Mouse (Mus musculus) kidney, postnatal 36 days (tissue): ENCODE results near the gene Nrbf2.
A peak's percentile ranks its signal among the peaks of the same experiment; 100 is the strongest.

ENCODE experiments used
- DNase-seq, 2 experiments: peaks; one replicate each; pipeline ENCODE4 v3.0.0; 2021 to 2022; ENCODE audit warnings: mixed read lengths in 2 of 2

Gene Nrbf2

GRCm38 (mm10) chr10:67291087-67291486, 6.0 kb upstream of the Nrbf2 start:
- DNase-seq: peak in 1 of 2 experiments; percentile 11

DNA sequence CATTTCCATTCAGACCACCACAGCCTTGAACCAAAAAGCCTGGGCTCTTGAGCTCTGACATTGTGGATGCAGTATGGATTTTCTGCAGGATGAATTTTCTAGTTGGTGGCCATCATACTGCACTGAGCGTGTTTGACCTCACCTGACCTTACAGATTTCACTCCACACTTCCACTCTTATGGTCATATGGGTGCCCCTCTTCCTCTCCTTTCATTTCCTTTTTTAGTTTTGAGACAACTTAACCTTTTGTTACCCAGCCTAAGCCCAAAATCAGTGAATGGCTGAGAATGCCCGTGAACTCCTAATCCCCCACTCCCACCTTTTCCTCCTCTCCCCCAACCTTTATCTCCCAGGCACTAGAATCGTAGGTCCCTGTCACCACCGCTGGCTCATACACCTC, 5.5 kb upstream of the Nrbf2 start:
- DNase-seq: no peak

DNA sequence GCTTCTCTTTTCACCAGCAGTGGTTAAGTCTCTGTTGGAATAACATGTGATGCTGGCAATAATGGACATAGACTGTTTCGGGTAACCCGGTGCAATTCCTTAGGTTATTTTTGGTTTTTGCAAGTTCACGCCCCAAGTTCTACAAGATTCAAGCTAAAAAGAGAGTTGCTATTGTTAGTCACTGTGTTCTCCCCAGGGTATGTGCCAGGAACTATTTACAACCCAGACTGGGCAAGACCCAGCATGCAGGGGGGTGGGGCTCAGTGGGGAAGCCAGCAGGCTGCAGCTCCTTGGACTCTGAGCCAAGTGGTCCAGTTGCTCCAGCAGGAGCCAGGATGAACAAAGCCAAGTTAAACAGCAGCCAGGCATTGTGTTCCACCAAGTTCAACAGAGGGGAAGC, 2.8 kb upstream of the Nrbf2 start:
- peak; percentile 94 to 97 for DNase-seq

DNA sequence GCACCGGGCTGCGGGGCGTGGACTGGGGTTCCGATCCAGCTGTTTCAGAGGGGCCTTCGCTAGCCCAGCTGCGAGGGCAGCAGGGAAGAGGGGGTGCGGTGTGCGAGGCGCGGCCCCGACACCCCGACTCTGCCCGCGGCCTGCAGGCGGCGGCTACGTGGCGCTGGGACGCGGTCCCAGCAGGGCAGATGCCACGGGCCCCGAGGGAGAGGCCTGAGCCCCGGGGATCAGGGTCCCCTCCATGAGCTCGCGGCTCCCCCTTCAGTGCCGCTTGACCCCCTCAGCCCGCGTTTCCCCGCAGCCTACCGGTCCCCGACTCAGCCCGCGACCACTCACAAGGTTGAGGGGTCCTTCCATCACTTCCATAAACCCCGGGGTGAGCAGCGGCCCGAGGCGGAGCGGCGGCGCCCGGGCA, 337 bp downstream of the Nrbf2 start:
- peak in 1 of 2 experiments; percentile 45 for DNase-seq

GRCm38 (mm10) chr10:67284311-67284710, 794 bp downstream of the Nrbf2 start:
- DNase-seq: peak; percentile 63 to 78

- DNase-seq: peak; percentile 35 to 39
These were observed 1.6 kb downstream of the Nrbf2 start for GRCm38 (mm10) chr10:67283516-67283915.

- no peak for DNase-seq
These were observed 2.6 kb downstream of the Nrbf2 start for GRCm38 (mm10) chr10:67282531-67282930.

DNA sequence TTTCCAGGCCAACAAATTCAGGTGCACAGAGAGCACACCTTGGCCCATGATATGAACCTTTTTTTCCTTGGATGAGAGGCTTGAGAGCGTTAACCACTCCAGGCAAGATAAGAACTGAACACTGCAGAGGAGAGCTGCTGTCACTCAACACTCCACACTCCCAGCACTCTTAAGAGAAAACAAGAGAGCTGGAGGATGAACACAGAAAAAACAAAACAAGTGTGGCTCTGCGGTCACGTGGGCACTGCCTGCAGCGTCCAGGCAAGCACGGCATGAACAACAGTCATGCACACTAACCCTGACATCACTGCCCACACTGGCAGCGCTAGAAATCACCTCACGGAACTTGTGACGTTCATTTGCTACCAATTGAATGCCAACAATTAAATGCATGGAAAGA, 3.3 kb downstream of the Nrbf2 start:
- DNase-seq: peak; percentile 48 to 59

DNA sequence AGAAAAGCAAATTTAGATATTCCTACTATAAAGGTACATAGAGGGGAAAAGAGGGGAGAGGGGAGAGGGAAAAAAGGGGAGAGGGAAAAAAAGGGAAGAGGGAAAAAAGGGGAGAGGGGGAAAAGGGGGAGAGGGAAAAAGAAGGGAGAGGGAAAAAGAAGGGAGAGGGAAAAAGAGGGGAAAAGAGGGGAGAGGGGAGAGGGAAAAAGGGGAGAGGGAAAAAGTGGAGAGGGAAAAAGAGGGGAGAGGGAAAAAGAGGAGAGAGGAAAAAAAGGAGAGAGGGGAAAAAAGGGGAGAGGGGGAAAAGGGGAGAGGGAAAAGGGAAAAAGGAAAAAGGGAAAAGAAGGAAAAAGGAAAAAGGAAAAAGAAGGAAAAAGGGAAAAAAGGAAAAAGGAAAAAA, 9.2 kb downstream of the Nrbf2 start:
- DNase-seq: no peak

DNA sequence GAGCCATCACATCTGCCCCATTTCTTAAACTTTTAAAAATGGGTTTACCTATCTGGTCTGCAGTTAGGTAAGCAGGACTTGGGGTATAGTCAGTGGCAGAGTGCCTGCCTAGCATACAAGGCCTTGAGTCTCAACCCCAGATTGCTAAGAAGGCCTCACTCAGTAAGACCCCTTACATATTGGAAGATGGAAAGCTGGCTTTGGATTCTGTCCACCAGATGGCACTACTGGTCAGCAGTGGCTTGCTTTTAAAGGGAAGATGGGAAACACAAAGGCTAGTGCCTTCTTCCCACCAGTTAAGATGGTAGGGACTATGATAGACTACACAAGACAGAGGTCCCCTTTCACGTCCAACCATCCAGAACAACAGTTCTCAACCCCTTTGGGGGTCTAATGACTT, 20.3 kb downstream of the Nrbf2 start:
- DNase-seq: peak; percentile 50 to 83

- DNase-seq: no peak
These were observed 32.0 kb downstream of the Nrbf2 start for GRCm38 (mm10) chr10:67253115-67253514.

DNA sequence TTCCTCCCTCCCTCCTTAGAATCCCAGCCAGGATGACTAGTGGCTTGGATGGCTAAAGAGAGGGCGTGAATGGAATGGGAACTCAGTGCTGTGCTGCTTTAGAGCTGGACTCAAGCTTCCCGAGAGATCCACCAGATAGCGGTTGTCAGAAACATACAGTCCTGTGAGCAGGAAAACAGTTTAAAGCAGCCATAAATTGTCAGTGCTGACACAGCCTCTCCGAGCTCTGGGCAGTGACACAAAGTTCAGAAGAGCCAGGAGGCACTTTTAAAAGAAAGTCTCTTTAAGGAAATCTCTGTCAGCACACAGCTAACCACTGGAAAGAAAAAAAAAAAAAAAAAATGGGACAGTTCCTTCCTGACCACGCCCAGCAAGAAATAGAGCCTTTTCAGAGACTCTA, 32.8 kb downstream of the Nrbf2 start:
- DNase-seq: peak; percentile 19 to 48

- DNase-seq: no peak
These were observed 34.3 kb downstream of the Nrbf2 start for GRCm38 (mm10) chr10:67250846-67251245.

- no peak for DNase-seq
These were observed 35.6 kb downstream of the Nrbf2 start for GRCm38 (mm10) chr10:67249486-67249885.

DNA sequence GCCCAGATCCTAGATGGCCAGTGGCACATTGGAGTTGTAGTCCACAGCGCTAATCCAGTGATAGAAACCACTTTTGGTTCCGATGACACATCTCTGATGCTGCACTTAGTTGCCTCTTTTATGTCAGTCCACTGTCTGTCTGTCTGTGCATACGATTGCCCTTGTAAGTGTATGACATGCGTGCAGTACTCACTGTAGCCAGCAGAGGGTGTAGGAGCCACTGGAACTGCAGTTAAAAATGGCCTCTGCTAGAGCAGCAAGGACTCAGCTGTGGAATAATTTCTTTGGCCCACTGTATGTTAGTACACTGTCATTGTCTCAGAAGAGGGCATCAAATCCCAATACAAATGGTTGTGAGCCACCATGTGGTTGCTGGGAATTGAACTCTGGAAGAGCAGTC, 38.0 kb downstream of the Nrbf2 start:
- peak; percentile 44 to 79 for DNase-seq

DNA sequence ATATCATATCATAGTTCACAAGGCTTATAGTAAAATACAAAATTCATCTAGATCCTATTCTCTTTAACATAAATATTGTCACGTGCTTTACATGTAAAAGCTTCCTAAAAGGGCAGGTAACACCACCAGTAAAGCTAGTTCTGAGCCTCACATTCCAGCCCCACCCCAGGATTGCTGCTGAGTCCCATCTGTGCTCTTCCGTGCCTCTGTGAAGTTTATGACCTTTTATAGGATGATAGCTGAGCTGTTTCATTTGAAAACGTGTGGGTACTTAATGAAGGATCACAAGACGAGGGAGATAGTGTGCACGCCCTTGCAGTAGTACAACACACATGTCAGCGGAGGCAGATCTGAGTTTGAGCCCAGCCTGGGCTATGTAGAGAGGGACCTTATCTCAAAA, 54.7 kb downstream of the Nrbf2 start:
- DNase-seq: no peak

DNA sequence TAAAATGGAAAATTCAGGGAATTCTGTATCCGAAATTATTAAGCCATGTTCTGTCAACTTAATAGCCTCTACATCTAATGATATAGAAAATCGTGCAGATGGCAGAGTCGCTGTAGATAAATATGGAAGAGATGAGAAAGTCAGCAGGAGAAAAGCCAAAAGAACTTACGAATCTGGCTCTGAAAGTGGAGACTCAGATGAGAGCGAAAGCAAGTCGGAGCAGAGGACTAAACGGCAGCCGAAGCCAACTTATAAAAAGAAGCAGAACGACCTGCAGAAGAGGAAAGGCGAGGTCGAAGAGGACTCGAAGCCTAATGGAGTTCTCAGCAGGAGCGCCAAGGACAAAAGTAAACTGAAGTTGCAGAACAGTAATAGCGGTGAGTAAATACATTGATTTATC, 58.6 kb downstream of the Nrbf2 start:
- DNase-seq: no peak

DNA sequence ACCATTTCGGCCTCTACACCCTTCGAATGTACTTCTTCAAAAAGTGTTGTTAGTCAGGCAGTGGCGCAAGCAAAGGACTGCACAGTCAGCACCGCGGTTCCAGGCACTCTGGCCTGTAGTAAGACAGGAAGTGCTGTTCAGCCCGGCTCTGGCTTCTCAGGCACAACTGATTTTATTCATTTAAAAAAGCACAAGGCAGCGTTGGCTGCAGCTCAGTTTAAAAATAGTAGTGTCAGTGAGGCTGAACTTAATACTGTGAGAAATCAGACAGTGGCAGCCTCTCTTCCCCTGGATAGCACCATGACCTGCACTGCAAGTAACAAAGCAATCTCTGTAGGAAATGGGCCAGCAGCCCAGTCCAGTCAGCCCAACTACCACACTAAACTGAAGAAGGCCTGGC, 59.0 kb downstream of the Nrbf2 start:
- DNase-seq: peak; percentile 59 to 61

DNA sequence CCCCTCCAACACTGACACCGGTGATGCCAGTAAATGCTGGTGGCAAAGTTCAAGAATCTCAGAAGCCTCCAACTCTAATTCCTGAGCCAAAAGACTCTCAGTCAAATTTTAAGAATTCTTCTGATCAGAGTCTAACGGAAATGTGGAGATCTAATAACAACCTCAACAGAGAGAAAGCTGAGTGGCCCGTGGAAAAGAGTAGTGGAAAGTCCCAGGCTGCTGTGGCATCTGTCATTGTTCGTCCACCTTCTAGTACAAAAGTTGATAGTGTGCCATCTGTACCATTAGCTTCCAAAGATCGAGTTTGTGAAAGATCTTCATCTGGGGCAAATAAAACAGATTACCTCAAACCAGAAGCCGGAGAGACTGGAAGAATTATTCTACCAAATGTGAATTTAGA, 59.6 kb downstream of the Nrbf2 start:
- DNase-seq: no peak

GRCm38 (mm10) chr10:67223942-67224341, 61.2 kb downstream of the Nrbf2 start:
- DNase-seq: no peak

DNA sequence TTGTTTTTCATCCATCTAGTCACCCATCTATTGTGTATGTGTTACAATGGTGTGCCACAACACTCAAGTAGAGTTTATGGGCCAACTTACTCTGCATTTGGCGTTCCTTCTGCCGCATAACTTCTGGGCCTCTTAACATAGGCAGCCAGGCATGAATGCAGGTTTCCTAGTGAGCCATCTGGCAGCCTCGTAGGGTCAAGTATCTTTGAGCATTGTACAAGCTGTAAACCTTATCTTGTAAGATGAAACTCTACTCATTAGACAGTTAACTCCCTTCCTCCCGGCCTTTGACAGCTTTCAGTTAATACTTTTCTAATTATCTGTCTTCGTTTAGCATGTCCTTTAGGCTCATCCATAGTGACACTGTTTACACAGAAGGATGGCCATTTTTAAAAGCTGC, 63.8 kb downstream of the Nrbf2 start:
- no peak for DNase-seq

- no peak for DNase-seq
These were observed 64.9 kb downstream of the Nrbf2 start for GRCm38 (mm10) chr10:67220251-67220650.

DNA sequence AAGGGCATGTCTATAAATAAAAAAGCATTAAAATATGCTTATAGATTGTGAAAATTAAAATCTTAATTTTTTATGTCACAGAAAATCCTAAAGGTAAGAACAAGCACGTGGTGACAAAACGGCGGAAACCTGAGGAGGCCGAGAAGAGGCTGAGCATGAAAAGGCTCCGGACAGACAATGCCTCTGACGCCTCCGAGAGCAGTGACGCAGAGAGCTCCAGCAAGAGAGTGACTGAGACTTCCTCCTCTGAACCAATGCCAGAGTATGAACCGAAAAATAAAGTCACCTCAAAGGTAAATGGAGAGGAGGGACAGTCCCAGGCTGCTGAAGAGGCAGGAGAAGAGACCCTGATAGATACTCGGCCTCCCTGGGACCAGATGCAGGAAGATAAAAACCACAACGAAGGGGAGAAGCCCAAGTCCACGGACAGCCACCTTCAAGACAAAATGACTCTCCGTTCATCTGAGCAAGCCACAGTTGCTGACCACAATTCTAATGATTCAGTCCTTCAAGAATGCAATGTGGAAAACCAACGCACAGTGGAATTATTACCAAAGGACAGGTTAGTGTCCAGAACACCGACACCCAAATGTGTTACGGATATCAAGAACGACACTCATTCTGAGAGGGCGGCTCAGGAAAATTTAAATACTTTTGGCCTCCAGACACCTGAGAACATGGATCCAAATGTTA, 66.1 kb downstream of the Nrbf2 start:
- DNase-seq: no peak

GRCm38 (mm10) chr10:67216872-67217271, 68.2 kb downstream of the Nrbf2 start:
- DNase-seq: peak in 1 of 2 experiments; percentile 19
